Mouse (Mus musculus) brown adipose tissue, adult 24 weeks (tissue): Measurements from ENCODE around the gene Gpbp1l1. TPM values are rescaled to one million over a fixed set of nuclear protein-coding genes. Genes with fewer than 3 reads are reported as not detected.

Experiments used
- H3K27ac ChIP-seq: fragments of 200-500 bp; replicated peaks from 2 replicates; pipeline ENCODE4 v1.5.1; 2012; ENCODE audit warnings: low read depth, mild to moderate bottlenecking, low read length
- H3K4me1 ChIP-seq: fragments of 200-500 bp; 2 replicates; pipeline ENCODE4 v1.6.1; 2012; ENCODE audit warnings: low read length, mixed read lengths; ENCODE audit not compliant: control insufficient read depth, insufficient read depth, insufficient read length
- H3K4me3 ChIP-seq: fragments of 200-500 bp; 2 replicates; pipeline ENCODE4 v1.5.1; 2012; ENCODE audit warnings: low read depth, mild to moderate bottlenecking, low read length, moderate library complexity; ENCODE audit not compliant: insufficient read depth
- polyA plus RNA-seq: library from polyadenylated mRNA; stranded (reverse); fragments of >200 nt; gene quantifications from 2 replicates; pipeline ENCODE4 v1.2.4, GENCODE M21; 2012; ENCODE audit not compliant: missing spikeins, insufficient read depth, insufficient read length

The Gpbp1l1 gene
- polyA plus RNA-seq: 47.5 and 53.5 TPM in 2 replicates

DNA sequence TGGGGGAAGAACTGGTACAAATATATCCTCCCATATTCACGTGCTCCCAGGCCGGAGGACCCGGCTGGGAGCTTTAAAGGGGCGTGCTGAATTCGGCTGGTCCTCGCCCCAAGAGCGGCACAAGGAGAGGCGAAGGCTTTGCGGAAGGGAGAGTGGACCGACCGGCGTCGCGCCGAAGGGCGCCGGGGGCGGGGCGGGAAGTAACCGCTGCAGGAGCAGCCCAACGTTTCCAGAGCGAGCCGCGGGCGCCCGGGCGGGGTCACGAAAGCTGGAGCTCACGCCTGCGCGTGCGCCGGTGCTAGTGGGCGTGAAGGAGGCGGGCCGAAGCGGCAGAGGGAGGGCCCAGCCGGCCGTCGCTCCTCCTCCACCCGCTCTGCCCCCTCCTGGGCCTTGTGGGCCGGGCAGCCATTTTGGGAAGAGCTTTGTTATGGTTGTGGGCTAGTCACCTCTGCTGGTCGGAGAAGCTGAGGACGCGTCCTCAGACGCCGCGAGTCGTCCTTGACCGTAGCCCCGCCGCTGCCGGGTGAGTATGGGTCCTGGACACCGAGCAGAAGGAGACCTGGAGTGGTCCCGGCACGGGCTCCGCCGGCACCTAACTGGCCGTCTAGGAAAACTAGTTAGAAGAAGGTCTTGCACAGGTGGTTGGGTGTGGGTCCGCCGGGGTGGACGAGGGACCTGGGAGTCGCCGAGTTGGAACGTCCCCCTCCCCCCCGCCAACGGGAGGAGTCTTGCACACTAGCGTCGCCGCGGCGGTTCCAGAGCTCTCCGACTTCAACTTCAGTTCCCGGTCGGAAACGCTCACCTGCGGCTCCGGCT is at the start of gene Gpbp1l1:
TSS of gene Gpbp1l1 (plus strand) at position 353 of the 816 bp plus-strand sequence.
- 0 out of 2 replicates have a peak, but pooled peaks cover 2% of the 10 kb centered on the region for H3K4me1 ChIP-seq

DNA sequence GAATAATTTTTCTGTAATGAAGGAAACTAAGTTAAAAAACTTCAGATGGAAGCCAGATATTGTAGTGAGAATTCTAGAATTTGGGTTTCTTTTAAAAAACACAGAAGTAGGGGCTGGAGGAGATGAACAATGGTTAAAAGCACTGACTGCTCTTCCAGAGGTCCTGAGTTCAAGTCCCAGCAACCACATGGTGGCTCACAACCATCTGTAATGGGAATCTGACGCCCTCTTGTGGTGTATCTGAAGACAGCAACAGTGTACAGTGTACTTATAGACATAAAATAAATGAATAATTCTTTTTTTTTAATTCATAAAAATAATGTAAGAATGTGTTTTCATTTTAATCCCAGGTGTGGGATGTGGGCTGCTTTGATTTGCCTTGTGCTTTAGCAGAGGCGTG is 26.3 kb upstream of the Gpbp1l1 start:
- Histone ChIP-seq H3K4me3 (no peak overlapping the region), H3K27ac (no peak overlapping the region), H3K4me1 (no peaks in the 10 kb centered on the region)

More for the DNA sequence above, at the start of gene Gpbp1l1:
- H3K4me3 ChIP-seq: peak within 1 kb of the TSS; percentile 98
- peak within 1 kb of the TSS; percentile 98 for H3K27ac ChIP-seq

DNA sequence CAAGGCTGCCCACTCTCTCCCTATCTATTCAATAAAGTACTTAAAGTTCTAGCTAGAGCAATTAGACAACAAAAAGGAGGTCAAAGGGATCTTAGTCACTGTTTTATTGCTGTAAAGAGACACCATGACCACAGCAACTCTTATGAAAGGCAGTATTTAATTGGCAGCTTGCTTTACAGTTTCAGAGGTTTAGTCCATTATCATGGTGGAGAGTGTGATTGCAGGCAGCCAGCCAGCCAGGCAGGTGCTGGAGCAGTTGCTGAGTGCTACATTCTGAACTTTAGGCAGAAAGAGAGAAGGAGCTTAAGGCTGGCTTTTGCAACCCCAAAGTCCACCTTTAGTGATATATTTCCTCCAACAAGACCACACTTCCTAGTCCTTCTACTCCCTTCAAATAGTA is 21.1 kb upstream of the Gpbp1l1 start:
- Histone ChIP-seq H3K27ac (no peak overlapping the region), H3K4me1 (no peaks in the 10 kb centered on the region), H3K4me3 (no peak overlapping the region)

DNA sequence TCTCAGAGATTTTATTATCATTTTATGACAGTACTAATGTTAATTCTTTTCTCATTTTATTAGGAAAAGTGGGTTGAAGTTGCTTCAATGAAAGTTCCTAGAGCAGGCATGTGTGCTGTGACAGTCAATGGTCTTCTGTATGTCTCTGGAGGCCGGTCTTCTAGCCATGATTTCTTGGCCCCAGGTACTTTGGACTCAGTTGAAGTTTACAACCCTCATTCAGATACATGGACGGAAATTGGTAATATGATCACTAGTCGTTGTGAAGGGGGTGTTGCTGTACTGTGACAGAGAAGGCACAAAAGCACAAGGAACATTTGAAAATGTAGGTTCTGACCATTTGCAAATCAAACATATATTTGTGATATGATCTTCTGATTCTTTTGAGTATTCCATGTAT is 19.7 kb upstream of the Gpbp1l1 start:
- no peaks in the 10 kb centered on the region for H3K4me1 ChIP-seq
- no peak overlapping the region for H3K27ac ChIP-seq
- no peak overlapping the region for H3K4me3 ChIP-seq

DNA sequence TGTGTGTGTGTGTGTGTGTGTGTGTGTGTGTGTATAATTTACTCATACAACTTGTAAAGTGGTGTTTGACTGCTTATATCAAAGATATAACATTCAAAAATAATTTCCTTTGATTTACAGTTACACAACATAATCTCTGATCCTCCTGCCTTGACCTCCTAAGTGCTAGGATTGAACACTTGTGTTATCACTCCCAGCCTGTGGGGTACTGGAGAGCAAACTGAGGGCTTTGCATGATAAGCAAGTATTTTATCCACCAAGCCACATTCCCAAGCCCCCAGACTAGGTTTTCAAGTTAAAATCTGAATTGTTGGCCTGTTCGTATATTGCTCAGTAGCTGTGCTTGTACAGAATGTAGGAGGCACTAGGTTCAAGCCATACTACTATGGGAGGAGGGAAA is 7.0 kb upstream of the Gpbp1l1 start:
- Histone ChIP-seq H3K27ac (no peak overlapping the region), H3K4me3 (no peak overlapping the region), H3K4me1 (no peaks in the 10 kb centered on the region)

DNA sequence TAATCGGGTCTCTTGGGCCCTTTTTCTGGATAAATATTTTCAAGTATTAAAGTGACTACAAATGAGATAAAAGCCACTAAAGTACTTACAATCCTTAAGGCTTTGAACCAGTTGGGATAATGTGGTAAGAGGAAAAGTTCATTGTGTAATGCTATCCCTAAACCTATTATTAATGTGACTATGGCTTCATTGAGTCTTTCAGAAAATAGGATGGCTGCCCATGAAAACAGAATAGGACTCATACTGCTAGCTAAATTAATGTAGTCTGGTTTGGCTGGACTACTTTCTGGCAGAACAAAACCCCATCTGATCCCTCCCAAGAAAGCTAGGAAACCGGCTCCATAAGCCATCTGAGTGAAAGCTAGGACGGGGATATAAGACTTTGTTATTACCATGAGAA is 4.4 kb upstream of the Gpbp1l1 start:
- Histone ChIP-seq H3K4me3 (no peak overlapping the region), H3K27ac (no peak overlapping the region), H3K4me1 (no peaks in the 10 kb centered on the region)

DNA sequence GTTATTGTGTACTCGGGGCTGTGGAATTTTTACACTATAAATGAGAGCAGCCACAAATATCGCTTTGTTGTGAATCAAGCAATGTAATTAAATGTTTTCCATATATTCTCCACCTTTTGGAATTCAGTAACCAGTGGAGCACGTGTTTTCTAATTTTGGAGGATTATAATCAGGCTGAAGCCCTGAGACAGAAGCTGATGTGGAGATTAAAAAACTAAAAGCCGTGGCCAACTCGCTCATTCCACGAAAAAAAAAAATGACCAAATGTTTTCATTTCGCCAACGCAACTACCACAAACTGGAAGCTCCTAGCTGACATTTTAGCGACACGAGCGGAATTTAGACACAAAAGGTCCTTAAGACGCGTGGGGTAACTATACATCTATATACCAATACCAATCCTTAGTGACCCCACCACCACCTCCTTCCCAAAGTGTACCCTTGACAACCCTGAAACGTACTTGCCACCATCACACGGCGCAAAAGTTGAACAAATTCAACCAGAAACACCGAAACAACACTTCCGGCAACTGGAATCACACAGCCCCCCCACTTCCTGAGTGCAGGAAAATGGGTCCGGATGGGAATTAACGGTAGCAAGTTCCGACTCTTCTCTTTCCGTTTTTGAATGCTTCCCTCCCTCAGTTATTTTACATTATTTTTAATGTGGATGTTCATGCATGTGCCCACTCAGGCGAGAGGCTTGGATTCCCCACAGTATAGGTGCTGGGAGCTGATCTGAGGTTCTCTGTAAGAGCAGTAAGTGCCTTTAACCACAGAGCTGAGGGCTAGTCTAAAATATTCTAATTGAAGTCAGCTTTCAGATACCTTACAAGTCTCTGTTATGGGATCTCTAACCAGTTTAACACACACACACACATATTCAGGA is 1.8 kb upstream of the Gpbp1l1 start, which contains the start of gene Tmem69:
TSS of gene Tmem69 (minus strand) at position 524 of the 888 bp plus-strand sequence.
- Histone ChIP-seq H3K27ac (peak within 1 kb of the TSS; percentile 98), H3K4me3 (peak within 1 kb of the TSS; percentile 95), H3K4me1 (no peaks in the 10 kb centered on the region)

- H3K4me1 ChIP-seq: 0 out of 2 replicates have a peak, but pooled peaks cover 2% of the 10 kb centered on the region
- H3K27ac ChIP-seq: peak overlapping the region; percentile 98
- H3K4me3 ChIP-seq: peak overlapping the region; percentile 95
These were observed 725 bp upstream of the Gpbp1l1 start for GRCm38 (mm10) chr4:116556561-116557305.

DNA sequence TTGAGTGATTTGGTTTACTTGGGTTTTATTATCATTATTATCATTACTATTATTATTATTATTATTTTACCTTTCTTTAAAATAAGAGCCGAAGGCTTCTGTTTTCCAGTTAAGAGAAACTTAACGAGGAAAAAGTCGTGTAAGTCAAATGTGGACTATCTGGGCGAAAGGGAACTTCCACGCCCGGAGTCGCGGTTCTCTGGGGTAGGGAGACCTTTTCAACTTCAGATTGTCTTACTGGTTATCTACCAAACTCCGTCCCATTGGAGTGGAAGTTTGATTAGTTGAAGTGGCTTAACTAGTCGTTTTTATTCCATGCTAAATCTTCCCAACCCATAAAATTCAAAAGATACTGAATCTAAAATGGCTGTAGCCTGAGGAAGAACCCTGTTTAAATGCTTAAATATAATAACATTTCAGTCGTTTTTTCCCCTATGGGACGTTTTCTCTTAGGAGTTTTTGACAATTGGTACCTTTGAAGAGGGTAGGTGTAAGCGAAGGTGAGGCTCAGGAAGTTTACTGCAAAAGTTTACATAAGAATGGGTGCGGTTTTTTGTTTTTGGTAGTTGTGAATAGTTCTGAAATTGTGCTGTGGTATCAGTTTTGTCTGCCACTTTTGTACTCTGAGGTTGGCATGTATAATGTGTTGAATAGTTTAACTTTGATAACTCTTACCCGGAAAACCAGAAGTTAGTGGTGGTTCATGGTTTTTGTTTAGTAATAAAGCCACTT is 859 bp downstream of the Gpbp1l1 start:
- Histone ChIP-seq H3K27ac (peak overlapping the region; percentile 52; the same call in 1 of the 2 replicates), H3K4me3 (peak overlapping the region; percentile 98), H3K4me1 (peaks cover 4% of the 10 kb centered on the region; the same call in 1 of the 2 replicates)

GRCm38 (mm10) chr4:116595793-116596192 is 38.3 kb downstream of the Gpbp1l1 start:
- Histone ChIP-seq H3K4me3 (no peak overlapping the region), H3K4me1 (peaks cover 7% of the 10 kb centered on the region; the same call in 1 of the 2 replicates), H3K27ac (no peak overlapping the region)

DNA sequence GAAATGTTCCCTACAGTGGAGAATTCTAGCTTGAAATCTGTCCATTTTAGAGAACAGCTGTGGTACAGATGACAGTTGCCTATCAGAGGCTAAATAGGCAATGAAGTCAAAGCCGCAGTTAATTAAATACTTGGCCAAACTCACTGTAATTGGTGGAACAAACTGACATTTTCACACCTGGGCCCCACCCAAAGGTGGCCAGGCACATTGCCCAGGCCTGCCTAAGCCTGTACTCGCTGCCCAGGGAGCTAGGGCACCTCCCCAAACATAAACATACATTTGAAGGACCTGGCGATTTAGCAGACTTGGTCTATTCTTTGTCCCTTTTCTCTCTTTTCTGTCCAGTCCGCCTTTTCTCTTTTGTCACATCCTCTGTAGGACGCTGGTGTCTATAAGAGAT is 38.9 kb downstream of the Gpbp1l1 start, which contains the start of gene Ccdc17:
TSS of gene Ccdc17 (plus strand) at position 276 of the 400 bp plus-strand sequence.
- peak within 1 kb of the TSS; percentile 96 for H3K4me3 ChIP-seq
- peak within 1 kb of the TSS; percentile 72 for H3K27ac ChIP-seq
- H3K4me1 ChIP-seq: peaks cover 7% of the 10 kb centered on the region; the same call in 1 of the 2 replicates

DNA sequence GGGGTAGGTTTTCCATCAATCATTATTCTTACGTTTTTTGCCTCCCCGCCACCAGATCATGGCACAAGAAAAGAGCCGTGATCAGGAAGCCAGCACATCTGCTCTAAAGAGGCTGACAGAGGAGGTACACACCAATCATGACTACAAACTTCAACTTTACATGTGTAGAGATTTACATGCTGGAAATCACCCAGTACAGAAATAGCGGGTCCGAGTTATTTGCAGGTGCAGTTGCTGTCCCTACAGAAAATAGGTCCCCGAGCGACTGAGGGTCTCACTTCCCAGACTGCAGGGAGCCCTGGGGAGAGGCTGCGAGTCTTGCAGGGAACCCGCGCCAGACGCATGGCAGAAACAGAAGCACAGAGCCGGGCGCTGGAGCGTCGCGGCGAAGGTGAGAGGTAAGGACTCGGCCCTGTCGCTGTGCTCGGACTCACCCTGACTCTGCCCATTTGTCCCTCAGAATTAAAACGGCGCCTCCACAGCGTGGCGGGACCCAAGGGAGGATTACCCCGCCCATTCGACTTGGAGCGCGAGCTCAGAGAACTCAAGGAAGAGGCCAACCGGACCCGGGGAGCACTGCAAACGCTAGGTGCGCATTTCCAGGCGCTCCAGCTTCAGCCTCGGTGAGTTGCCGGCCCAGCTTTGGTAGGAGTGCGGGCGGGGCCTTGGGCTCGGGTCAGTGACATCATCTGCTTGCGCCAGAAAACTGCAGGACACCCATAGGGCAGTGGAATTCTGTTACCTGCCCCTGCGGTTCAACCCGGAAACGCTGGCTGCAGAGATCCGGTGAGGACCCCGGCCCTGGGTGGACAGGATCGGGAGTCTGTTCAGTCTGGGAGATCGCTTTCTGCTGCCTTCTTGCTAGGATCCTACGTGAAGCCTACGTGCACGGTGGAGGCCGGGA is 39.8 kb downstream of the Gpbp1l1 start:
- Histone ChIP-seq H3K4me3 (peak overlapping the region; percentile 96), H3K27ac (peak overlapping the region; percentile 72), H3K4me1 (peaks cover 7% of the 10 kb centered on the region; the same call in 1 of the 2 replicates)

DNA sequence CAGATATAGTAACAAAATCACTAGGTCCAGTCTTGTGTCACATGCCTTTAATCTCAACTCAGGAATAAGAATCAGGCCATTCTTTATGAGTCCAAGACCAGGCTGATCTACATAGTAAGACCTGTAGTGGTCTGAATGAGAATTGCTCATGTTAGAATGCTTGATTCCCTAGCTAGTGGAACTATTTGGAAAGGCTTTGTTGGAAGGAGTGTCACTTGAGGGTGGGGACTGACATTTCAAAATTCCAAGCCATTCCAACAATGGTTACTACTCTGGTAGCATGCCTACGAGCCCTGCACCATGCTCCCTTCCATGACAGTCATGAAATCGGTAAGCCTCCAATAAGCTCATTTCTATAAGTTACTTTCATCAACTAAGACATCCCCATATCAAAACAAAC is 55.2 kb downstream of the Gpbp1l1 start:
- Histone ChIP-seq H3K4me1 (no peaks in the 10 kb centered on the region), H3K4me3 (no peak overlapping the region), H3K27ac (no peak overlapping the region)
